Mouse (Mus musculus) midbrain, embryonic 13.5 days (tissue): ENCODE results near the gene Dhx29. TPM values are rescaled to one million over a fixed set of nuclear protein-coding genes. Genes with fewer than 3 reads are reported as not detected.
A peak's percentile ranks its signal among the peaks of the same experiment; 100 is the strongest.

ENCODE experiments used
- ATAC-seq: fragments of 200-750 bp; cut with Nextera tagmentation; 2 replicates; pipeline ENCODE4 v1.8.0; 2017; ENCODE audit warnings: mild to moderate bottlenecking, moderate TSS enrichment, moderate library complexity
- H3K27ac ChIP-seq: fragments of 300-500 bp; sonication (generic); 2 replicates; pipeline ENCODE4 v1.5.1; 2015; ENCODE audit warnings: inconsistent platforms, mild to moderate bottlenecking, moderate library complexity
- H3K27me3 ChIP-seq: fragments of 300-500 bp; sonication (generic); 2 replicates; pipeline ENCODE4 v1.6.1; 2015; ENCODE audit warnings: mild to moderate bottlenecking, inconsistent platforms
- H3K36me3 ChIP-seq: fragments of 300-500 bp; sonication (generic); 2 replicates; pipeline ENCODE4 v1.6.1; 2015; ENCODE audit warnings: mild to moderate bottlenecking, inconsistent platforms
- H3K4me1 ChIP-seq: fragments of 300-500 bp; sonication (generic); replicated peaks from 2 replicates; pipeline ENCODE4 v1.6.1; 2015; ENCODE audit warnings: inconsistent platforms
- H3K4me2 ChIP-seq: fragments of 300-500 bp; sonication (generic); replicated peaks from 2 replicates; pipeline ENCODE4 v1.6.1; 2015; ENCODE audit warnings: moderate library complexity, mild to moderate bottlenecking, inconsistent platforms
- H3K4me3 ChIP-seq: fragments of 300-500 bp; sonication (generic); replicated peaks from 2 replicates; pipeline ENCODE4 v1.5.1; 2015; ENCODE audit warnings: mild to moderate bottlenecking, inconsistent platforms
- H3K9ac ChIP-seq: fragments of 300-500 bp; sonication (generic); replicated peaks from 2 replicates; pipeline ENCODE4 v1.6.1; 2015; ENCODE audit warnings: mild to moderate bottlenecking, inconsistent platforms
- H3K9me3 ChIP-seq: fragments of 300-500 bp; sonication (generic); 2 replicates; pipeline ENCODE4 v1.6.1; 2016; ENCODE audit warnings: mild to moderate bottlenecking, inconsistent platforms
- WGBS: fragments of 180-500 bp; shearing (Covaris S2); methylation state at CpG from one replicate; pipeline ENCODE4 v1.1.7; 2015; 5-methylcytosine and 5-hydroxymethylcytosine counted together
- polyA plus RNA-seq: library from polyadenylated mRNA; unstranded; fragments of >200 nt; fragmentation: Nextera tagmentation; extraction: Ambion mirVana; gene quantifications from 2 replicates; pipeline ENCODE4 v1.2.1, GENCODE M21; 2015

Gene Dhx29
- polyA plus RNA-seq, 1 experiment from 2014 or later, result 32.1 TPM

DNA sequence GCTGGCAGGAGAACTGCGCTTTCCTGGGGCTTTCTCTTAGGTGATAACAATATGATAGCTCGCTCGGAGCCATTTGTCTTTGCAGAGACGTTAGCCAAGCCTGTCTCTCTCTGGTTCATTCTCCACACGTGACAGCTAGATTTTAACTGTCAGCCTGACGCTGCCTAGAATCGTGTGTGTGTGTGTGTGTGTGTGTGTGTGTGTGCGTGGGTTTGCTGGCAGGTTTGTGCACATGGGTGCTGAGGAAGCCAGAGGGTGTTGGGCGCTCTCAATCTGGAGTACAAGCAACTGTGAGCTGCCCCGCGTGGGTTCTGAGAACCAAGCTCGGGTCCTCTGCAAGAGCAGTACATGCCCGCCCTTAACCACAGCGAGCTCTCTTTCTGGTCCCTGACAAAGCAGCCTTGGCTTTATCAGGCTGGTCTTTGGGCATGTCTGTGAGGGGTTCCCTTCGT is 14.7 kb downstream of the Dhx29 start:
- Histone ChIP-seq H3K36me3 (peaks cover 81% of the 10 kb centered on the region), H3K27me3 (no peaks in the 10 kb centered on the region), H3K27ac (no peak overlapping the region), H3K4me3 (no peak overlapping the region), H3K9ac (no peak overlapping the region), H3K4me1 (no peaks in the 10 kb centered on the region), H3K4me2 (no peak overlapping the region), H3K9me3 (no peaks in the 10 kb centered on the region)
- no peak for ATAC-seq
- 83% methylated on average over 15 of the region's 15 CpGs for WGBS

- H3K4me2 ChIP-seq, result no peak overlapping the region
- no peaks in the 10 kb centered on the region for H3K4me1 ChIP-seq
- no peak overlapping the region for H3K4me3 ChIP-seq
- peaks cover 81% of the 10 kb centered on the region for H3K36me3 ChIP-seq
- no peak overlapping the region for H3K27ac ChIP-seq
- no peaks in the 10 kb centered on the region for H3K9me3 ChIP-seq
- H3K9ac ChIP-seq, result no peak overlapping the region
- no peak for ATAC-seq
- WGBS, result 95% methylated on average over 9 of the region's 9 CpGs
- H3K27me3 ChIP-seq, result no peaks in the 10 kb centered on the region
Measured at GRCm38 (mm10) chr13:112945312-112945711, 18.1 kb downstream of the Dhx29 start.

GRCm38 (mm10) chr13:112945900-112946299 is 18.6 kb downstream of the Dhx29 start:
- H3K4me2 ChIP-seq, result no peak overlapping the region
- no peaks in the 10 kb centered on the region for H3K9me3 ChIP-seq
- H3K4me1 ChIP-seq, result no peaks in the 10 kb centered on the region
- H3K4me3 ChIP-seq, result no peak overlapping the region
- H3K27ac ChIP-seq, result no peak overlapping the region
- H3K36me3 ChIP-seq, result peaks cover 87% of the 10 kb centered on the region
- H3K9ac ChIP-seq, result no peak overlapping the region
- 90% methylated on average over 6 of the region's 6 CpGs for WGBS
- no peak for ATAC-seq
- no peaks in the 10 kb centered on the region for H3K27me3 ChIP-seq

DNA sequence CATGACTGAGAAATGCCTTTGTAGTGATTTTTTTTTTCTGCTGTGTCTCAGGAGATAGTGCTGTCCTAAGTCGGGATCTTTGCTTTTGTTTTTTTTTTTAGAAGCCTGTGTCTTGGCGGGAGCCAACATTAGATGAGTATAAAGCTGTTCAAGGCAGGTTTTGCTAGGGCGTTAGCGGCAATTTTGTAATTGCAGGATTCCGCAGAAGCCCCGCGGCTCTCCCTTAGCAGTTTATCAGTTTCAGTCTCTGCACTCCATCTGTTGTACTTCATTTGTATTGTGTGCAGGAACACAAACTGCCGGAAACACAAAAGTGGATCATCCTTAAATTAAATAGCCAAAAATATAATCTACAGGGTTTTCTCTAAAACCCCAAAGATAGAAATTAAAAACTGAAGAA is 26.8 kb downstream of the Dhx29 start:
- WGBS, result 93% methylated on average over 8 of the region's 8 CpGs
- H3K27me3 ChIP-seq, result no peaks in the 10 kb centered on the region
- no peak overlapping the region for H3K4me3 ChIP-seq
- H3K9ac ChIP-seq, result no peak overlapping the region
- H3K4me1 ChIP-seq, result no peaks in the 10 kb centered on the region
- no peak overlapping the region for H3K4me2 ChIP-seq
- H3K9me3 ChIP-seq, result no peaks in the 10 kb centered on the region
- no peak for ATAC-seq
- H3K27ac ChIP-seq, result no peak overlapping the region
- H3K36me3 ChIP-seq, result peaks cover 92% of the 10 kb centered on the region

DNA sequence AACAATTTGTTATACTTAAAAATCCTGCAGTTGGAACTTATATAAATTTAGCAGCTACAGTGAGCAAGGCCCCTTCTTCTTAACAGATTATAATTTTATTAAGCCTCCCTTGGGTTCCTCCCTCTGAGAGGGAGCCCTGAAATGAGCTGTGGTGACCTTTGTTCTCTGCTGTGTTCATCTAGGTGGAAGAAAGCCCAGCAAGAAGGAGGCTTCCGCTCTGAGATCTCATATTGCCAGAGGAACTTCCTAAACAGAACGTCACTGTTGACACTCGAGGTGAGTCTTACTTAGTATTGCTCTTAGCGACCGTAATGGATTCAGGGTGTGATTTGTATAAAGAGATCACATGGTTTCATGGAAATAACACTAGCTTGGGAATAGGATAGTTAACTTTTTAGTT is 35.8 kb downstream of the Dhx29 start:
- Histone ChIP-seq H3K4me3 (no peak overlapping the region), H3K4me2 (no peak overlapping the region), H3K36me3 (peaks cover 83% of the 10 kb centered on the region), H3K9me3 (no peaks in the 10 kb centered on the region), H3K4me1 (no peaks in the 10 kb centered on the region), H3K27me3 (no peaks in the 10 kb centered on the region), H3K9ac (no peak overlapping the region), H3K27ac (no peak overlapping the region)
- 84% methylated on average over 5 of the region's 5 CpGs for whole genome bisulfite sequencing
- no peak for ATAC-seq

- Histone ChIP-seq H3K9me3 (no peaks in the 10 kb centered on the region), H3K4me2 (no peak overlapping the region), H3K4me1 (no peaks in the 10 kb centered on the region), H3K36me3 (peaks cover 80% of the 10 kb centered on the region), H3K4me3 (no peak overlapping the region), H3K27me3 (no peaks in the 10 kb centered on the region), H3K27ac (no peak overlapping the region), H3K9ac (no peak overlapping the region)
- ATAC-seq, result no peak
- WGBS, result 93% methylated on average over 12 of the region's 12 CpGs
Measured at GRCm38 (mm10) chr13:112964421-112964820, 37.2 kb downstream of the Dhx29 start.

- H3K4me3 ChIP-seq, result no peak overlapping the region
Measured at GRCm38 (mm10) chr13:112967267-112967666, 40.0 kb downstream of the Dhx29 start.

GRCm38 (mm10) chr13:112976720-112977119 is 49.5 kb downstream of the Dhx29 start:
- Histone ChIP-seq H3K4me3 (no peak overlapping the region), H3K9ac (no peak overlapping the region), H3K4me2 (no peak overlapping the region), H3K36me3 (no peaks in the 10 kb centered on the region), H3K9me3 (no peaks in the 10 kb centered on the region), H3K27ac (no peak overlapping the region), H3K27me3 (peaks cover 31% of the 10 kb centered on the region), H3K4me1 (no peaks in the 10 kb centered on the region)
- ATAC-seq, result no peak
- WGBS, result 37% methylated on average over 10 of the region's 10 CpGs

More at GRCm38 (mm10) chr13:112967267-112967666, 40.0 kb downstream of the Dhx29 start:
- Histone ChIP-seq H3K36me3 (peaks cover 60% of the 10 kb centered on the region), H3K9me3 (no peaks in the 10 kb centered on the region), H3K4me2 (no peak overlapping the region), H3K9ac (no peak overlapping the region), H3K27me3 (no peaks in the 10 kb centered on the region), H3K27ac (no peak overlapping the region), H3K4me1 (no peaks in the 10 kb centered on the region)
- 94% methylated on average over 5 of the region's 5 CpGs for WGBS
- ATAC-seq, result no peak

DNA sequence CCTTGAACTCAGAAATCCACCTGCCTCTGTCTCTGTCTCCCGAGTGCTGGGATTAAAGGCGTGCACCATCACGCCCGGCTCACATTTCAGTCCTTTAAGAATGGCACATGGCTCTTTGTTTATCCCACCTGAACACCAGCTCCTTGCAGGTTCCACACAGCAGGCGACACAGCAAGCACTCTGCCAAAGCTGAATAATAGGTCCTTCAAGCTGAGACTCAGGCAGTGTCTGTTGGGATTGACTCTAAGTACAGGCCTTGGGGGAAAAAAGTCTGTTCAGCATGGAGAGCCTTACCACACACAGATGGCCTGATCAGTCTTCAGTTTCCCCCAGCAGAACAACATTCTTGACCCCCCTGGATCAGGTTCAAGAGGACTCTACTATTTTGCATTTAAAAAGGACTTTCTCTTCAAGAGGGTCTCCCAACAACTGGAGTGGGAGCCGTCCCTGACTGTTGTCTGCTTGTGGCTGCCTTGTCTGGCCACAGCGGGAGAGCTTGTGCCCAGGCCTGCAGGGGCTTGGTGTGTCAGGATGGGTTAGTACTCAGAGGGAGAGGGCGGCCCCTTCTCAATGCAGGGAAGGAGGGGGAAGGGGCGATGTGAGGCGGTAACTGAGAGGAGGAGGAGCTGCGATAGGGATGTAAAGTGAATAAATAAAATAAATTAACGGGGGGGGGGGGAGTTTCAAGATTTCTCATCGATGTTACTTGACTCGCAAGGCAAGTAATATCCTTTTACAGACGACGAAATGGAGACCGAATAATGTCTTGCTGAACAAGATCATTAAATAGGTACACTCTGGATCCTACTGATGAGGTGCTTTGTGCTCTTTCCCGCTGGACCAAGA is 58.6 kb downstream of the Dhx29 start:
- Histone ChIP-seq H3K4me1 (peaks cover 43% of the 10 kb centered on the region), H3K4me3 (peak overlapping the region; percentile 45), H3K4me2 (peak overlapping the region; percentile 79), H3K36me3 (no peaks in the 10 kb centered on the region), H3K9ac (no peak overlapping the region), H3K9me3 (no peaks in the 10 kb centered on the region), H3K27ac (peak overlapping the region; percentile 10; the same call in 1 of the 2 replicates), H3K27me3 (peaks cover 72% of the 10 kb centered on the region)
- peak; percentile 65 for ATAC-seq
- WGBS, result under 1% methylated on average over 18 of the region's 18 CpGs

- Histone ChIP-seq H3K9ac (no peak overlapping the region), H3K36me3 (no peaks in the 10 kb centered on the region), H3K9me3 (no peaks in the 10 kb centered on the region), H3K27me3 (peaks cover 78% of the 10 kb centered on the region), H3K4me1 (peaks cover 43% of the 10 kb centered on the region), H3K27ac (no peak overlapping the region), H3K4me2 (peak overlapping the region; percentile 79), H3K4me3 (peak overlapping the region; percentile 45)
- no peak for ATAC-seq
- WGBS, result under 1% methylated on average over 17 of the region's 17 CpGs
Measured at GRCm38 (mm10) chr13:112986451-112986950, 59.2 kb downstream of the Dhx29 start.

DNA sequence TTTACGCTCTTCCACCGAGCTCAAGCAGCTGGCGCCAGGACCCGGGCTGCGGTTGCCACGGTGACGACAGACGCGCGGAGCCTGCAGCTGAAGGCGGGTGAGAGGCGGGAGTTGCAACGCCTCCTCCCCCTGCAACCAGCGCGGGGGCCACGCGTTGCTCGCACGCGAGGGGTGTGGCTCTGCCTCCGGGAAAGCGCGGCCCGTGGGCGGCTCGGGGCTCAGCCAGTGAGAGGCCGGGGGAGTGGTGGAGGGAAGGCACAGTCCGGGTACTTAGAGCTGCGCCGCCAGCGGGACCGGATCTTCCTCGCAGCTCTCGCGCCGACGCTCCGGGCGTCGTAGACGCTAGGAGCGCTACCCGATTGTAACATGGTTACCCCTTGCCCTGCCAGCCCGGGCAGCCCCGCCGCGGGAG is 60.3 kb downstream of the Dhx29 start, which contains the start of gene Ccno:
TSS of gene Ccno (plus strand) at position 271 of the 412 bp plus-strand sequence.
- Histone ChIP-seq H3K9me3 (no peaks in the 10 kb centered on the region), H3K4me3 (peak within 1 kb of the TSS; percentile 45), H3K4me1 (peaks cover 43% of the 10 kb centered on the region), H3K9ac (peak within 1 kb of the TSS; percentile 24), H3K4me2 (peak within 1 kb of the TSS; percentile 79), H3K27me3 (peaks cover 76% of the 10 kb centered on the region), H3K36me3 (no peaks in the 10 kb centered on the region), H3K27ac (no peak within 1 kb of the TSS)
- WGBS, result under 1% methylated on average over 46 of the region's 47 CpGs
- ATAC-seq, result peak; percentile 95

DNA sequence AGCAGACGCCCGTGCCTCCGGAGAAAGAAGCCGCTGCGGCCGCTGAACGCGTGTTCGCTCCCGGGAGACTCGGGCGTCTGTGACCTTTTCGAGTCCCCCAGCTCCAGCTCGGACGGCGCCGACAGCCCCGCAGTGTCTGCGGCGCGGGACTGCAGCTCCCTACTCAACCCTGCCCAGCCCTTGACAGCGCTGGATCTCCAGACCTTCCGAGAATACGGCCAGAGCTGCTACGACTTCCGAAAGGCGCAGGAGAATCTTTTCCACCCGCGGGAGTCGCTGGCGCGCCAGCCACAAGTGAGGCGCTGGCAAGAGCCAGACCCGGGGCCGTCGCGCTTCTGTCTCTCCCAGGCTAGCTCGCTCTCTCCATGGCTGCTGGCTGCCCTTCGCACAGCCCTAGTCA is 60.7 kb downstream of the Dhx29 start:
- Histone ChIP-seq H3K4me1 (peaks cover 43% of the 10 kb centered on the region), H3K9ac (peak overlapping the region; percentile 24), H3K27ac (no peak overlapping the region), H3K4me3 (peak overlapping the region; percentile 45), H3K9me3 (no peaks in the 10 kb centered on the region), H3K4me2 (peak overlapping the region; percentile 79), H3K27me3 (peaks cover 76% of the 10 kb centered on the region), H3K36me3 (no peaks in the 10 kb centered on the region)
- ATAC-seq, result peak; percentile 55
- whole genome bisulfite sequencing, result under 1% methylated on average over 39 of the region's 39 CpGs
